Mouse (Mus musculus): ENCODE measurements around the gene Stab2. TPM values are rescaled to one million over a fixed set of nuclear protein-coding genes. Genes with fewer than 3 reads are reported as not detected.

Gene Stab2
- polyA plus RNA-seq, 1 experiment from 2014 or later = 0.07 TPM

DNA sequence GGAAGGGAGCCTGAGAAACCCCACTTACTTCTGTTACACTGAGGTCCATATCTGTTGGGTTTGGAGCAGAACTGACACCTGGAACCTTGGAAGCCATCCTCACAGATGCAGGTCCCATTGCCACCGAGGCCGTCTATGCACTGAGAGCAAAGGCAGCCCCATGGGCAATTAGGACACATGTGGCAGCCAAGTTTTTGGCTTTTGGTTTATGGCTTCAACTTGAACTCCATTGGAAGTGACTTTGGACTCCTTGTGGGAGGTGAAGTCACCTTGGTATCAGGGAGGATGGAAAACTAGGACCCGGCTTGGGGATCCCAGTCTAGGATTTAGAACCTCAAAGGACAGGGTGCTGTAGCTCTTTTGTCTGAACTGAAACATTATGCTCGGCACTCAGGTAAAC lies 67.2 kb downstream of the Stab2 start:
- ATAC-seq (ENCODE audit: low FRiP score, low TSS enrichment) (no peak), DNase-seq (no peak)
- Histone ChIP-seq H3K4me2 (ENCODE audit: low read length) (no peak overlapping the region), H3K4me1 (ENCODE audit: control insufficient read depth, insufficient read depth, low read length) (no peaks in the 10 kb centered on the region), H3K27ac (replicated peaks; ENCODE audit: low read depth, low read length) (no peak overlapping the region), H3K27me3 (ENCODE audit: control insufficient read depth, insufficient read depth, low read length) (no peaks in the 10 kb centered on the region), H3K36me3 (ENCODE audit: control insufficient read depth, insufficient read depth, low read length) (no peaks in the 10 kb centered on the region), H3K4me3 (replicated peaks; ENCODE audit: low read depth, low read length) (no peak overlapping the region), H3K9me3 (ENCODE audit: control insufficient read depth, low read length) (no peaks in the 10 kb centered on the region), H3K9ac (replicated peaks; ENCODE audit: low read length) (no peak overlapping the region)
- WGBS = 93% methylated on average over 4 of the region's 4 CpGs

DNA sequence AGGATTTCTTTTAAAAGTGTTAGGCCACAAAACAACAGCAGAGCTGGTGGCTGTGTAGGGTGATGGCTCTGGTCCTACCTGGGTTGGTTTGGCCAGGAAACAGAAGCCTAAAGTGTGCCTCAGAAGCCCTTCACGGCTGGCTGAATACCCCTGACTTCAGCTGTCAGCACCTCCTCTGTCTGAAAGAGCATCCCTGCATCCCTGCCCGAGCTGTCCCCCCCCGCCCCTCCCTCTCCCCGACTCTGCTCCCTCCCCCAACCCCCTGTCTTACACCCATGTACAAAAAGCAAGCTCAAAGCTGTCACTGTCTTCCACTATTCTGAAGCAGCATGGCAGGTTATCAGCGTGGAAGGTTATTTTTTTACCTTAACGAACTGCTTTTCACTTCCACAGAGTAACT lies 73.4 kb downstream of the Stab2 start:
- no peak for DNase-seq

DNA sequence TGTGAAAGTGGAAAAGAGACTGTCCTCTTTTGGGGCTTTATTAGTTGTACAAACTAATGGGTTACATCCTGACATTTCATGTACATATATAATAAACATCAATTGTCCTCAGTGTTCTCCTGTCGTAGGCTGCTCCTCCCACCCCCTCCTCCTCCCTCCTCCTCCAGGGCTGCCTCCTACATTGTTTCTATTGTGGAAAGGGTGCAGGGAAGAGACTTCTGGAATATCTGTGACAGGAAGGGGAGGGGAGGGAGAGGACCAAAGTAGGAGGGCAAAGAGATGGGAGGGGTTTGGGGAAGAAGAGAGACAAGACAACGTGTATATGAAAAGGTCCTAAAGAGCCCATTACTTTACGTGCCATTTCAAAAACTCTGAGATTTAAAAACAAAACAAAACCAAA lies 73.9 kb downstream of the Stab2 start:
- Histone ChIP-seq H3K9ac (replicated peaks; ENCODE audit: low read length) (no peak overlapping the region), H3K27ac (replicated peaks; ENCODE audit: low read depth, low read length) (no peak overlapping the region), H3K36me3 (ENCODE audit: control insufficient read depth, insufficient read depth, low read length) (no peaks in the 10 kb centered on the region), H3K9me3 (ENCODE audit: control insufficient read depth, low read length) (no peaks in the 10 kb centered on the region), H3K27me3 (ENCODE audit: control insufficient read depth, insufficient read depth, low read length) (no peaks in the 10 kb centered on the region), H3K4me3 (replicated peaks; ENCODE audit: low read depth, low read length) (no peak overlapping the region), H3K4me2 (ENCODE audit: low read length) (no peak overlapping the region), H3K4me1 (ENCODE audit: control insufficient read depth, insufficient read depth, low read length) (peaks cover 5% of the 10 kb centered on the region)
- ATAC-seq (ENCODE audit: low FRiP score, low TSS enrichment) (no peak), DNase-seq (no peak)
- 21% methylated on average over 3 of the region's 3 CpGs for WGBS

More for the DNA sequence above, 73.4 kb downstream of the Stab2 start:
- peaks cover 5% of the 10 kb centered on the region for H3K4me1 ChIP-seq (ENCODE audit: control insufficient read depth, insufficient read depth, low read length)
- H3K27me3 ChIP-seq (ENCODE audit: control insufficient read depth, insufficient read depth, low read length) = no peaks in the 10 kb centered on the region
- no peak overlapping the region for H3K9ac ChIP-seq (replicated peaks; ENCODE audit: low read length)
- no peaks in the 10 kb centered on the region for H3K36me3 ChIP-seq (ENCODE audit: control insufficient read depth, insufficient read depth, low read length)
- H3K9me3 ChIP-seq (ENCODE audit: control insufficient read depth, low read length) = no peaks in the 10 kb centered on the region
- ATAC-seq (ENCODE audit: low FRiP score, low TSS enrichment) = no peak
- no peak overlapping the region for H3K4me3 ChIP-seq (replicated peaks; ENCODE audit: low read depth, low read length)
- no peak overlapping the region for H3K4me2 ChIP-seq (ENCODE audit: low read length)
- no peak overlapping the region for H3K27ac ChIP-seq (replicated peaks; ENCODE audit: low read depth, low read length)
- 30% methylated on average over 6 of the region's 6 CpGs for WGBS

DNA sequence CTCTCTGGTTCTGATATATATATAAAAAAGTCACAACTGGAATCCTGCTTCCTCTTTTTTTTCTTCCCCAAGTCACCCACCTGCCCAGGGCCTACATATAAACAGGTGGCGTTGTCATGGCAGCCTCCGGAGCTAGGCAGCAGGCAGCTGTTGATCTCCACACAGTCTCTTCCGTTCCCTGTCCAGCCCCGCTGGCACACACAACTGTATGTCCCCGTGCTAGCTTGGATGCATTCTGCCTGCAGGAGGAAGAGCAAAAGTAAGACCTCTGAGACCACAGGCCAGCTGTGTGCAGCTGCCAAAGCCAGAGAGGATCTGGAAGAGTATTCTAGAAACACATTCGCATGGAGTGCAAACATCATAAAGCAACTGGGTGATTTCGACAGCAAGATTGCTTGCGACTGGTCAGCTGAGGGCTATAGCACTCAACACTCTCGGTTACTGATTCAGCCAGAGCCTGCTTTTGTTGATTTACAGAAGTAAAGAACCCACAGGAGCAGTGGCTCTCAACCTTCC lies 74.6 kb downstream of the Stab2 start:
- Histone ChIP-seq H3K9ac (replicated peaks; ENCODE audit: low read length) (no peak overlapping the region), H3K36me3 (ENCODE audit: control insufficient read depth, insufficient read depth, low read length) (no peaks in the 10 kb centered on the region), H3K4me3 (replicated peaks; ENCODE audit: low read depth, low read length) (no peak overlapping the region), H3K27ac (replicated peaks; ENCODE audit: low read depth, low read length) (no peak overlapping the region), H3K27me3 (ENCODE audit: control insufficient read depth, insufficient read depth, low read length) (no peaks in the 10 kb centered on the region), H3K4me1 (ENCODE audit: control insufficient read depth, insufficient read depth, low read length) (peaks cover 5% of the 10 kb centered on the region), H3K4me2 (ENCODE audit: low read length) (no peak overlapping the region), H3K9me3 (ENCODE audit: control insufficient read depth, low read length) (no peaks in the 10 kb centered on the region)
- 79% methylated on average over 9 of the region's 9 CpGs for WGBS
- DNase-seq (no peak), ATAC-seq (ENCODE audit: low FRiP score, low TSS enrichment) (no peak)

DNA sequence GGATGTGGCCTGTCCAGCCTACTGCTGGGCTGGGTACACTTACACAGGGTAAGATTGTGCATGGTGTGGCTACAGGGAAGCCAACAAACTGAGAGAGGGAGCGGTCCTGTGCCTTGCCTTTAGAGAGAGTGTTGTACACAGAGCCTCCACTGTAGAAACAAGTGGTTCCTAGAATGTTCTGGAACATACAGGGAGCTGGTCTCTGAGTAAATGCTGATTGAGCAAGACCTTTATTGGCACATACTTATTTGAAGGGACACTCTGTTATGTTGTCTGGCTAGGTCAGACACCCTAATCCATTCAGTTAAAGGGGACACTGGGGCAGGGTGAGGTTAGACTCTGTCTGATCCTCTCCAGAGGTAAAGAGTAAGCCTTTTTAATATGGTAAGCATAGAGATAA lies 84.2 kb downstream of the Stab2 start:
- Histone ChIP-seq H3K27ac (replicated peaks; ENCODE audit: low read depth, low read length) (no peak overlapping the region), H3K9ac (replicated peaks; ENCODE audit: low read length) (no peak overlapping the region), H3K4me3 (replicated peaks; ENCODE audit: low read depth, low read length) (no peak overlapping the region), H3K4me1 (ENCODE audit: control insufficient read depth, insufficient read depth, low read length) (no peaks in the 10 kb centered on the region), H3K9me3 (ENCODE audit: control insufficient read depth, low read length) (no peaks in the 10 kb centered on the region), H3K36me3 (ENCODE audit: control insufficient read depth, insufficient read depth, low read length) (no peaks in the 10 kb centered on the region), H3K4me2 (ENCODE audit: low read length) (no peak overlapping the region), H3K27me3 (ENCODE audit: control insufficient read depth, insufficient read depth, low read length) (no peaks in the 10 kb centered on the region)
- 97% methylated on average over 1 of the region's 1 CpGs for WGBS
- DNase-seq = no peak
- no peak for ATAC-seq (ENCODE audit: low FRiP score, low TSS enrichment)

DNA sequence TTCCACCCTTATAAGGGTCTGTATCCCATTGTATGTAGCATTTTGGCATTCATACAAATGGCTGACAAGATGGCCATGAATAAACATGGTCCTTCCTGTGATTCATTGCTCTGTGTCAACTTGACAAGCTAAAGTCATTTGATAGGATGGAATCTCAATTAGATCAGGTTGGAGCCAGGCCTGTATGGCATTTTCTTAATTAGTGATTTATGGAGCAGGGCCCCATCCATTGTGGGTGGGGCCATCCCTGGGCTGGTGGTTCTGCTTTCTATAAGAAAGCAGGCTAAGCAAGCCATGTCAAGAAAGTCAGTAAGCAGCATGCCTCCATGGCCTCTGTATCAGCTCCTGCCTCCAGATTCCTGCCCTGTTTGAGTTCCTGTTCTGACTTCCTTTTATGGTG lies 92.2 kb downstream of the Stab2 start:
- DNase-seq (no peak), ATAC-seq (ENCODE audit: low FRiP score, low TSS enrichment) (no peak)
- Histone ChIP-seq H3K4me1 (ENCODE audit: control insufficient read depth, insufficient read depth, low read length) (no peaks in the 10 kb centered on the region), H3K9me3 (ENCODE audit: control insufficient read depth, low read length) (no peaks in the 10 kb centered on the region), H3K27ac (replicated peaks; ENCODE audit: low read depth, low read length) (no peak overlapping the region), H3K27me3 (ENCODE audit: control insufficient read depth, insufficient read depth, low read length) (no peaks in the 10 kb centered on the region), H3K4me2 (ENCODE audit: low read length) (no peak overlapping the region), H3K4me3 (replicated peaks; ENCODE audit: low read depth, low read length) (no peak overlapping the region), H3K9ac (replicated peaks; ENCODE audit: low read length) (no peak overlapping the region), H3K36me3 (ENCODE audit: control insufficient read depth, insufficient read depth, low read length) (no peaks in the 10 kb centered on the region)

DNA sequence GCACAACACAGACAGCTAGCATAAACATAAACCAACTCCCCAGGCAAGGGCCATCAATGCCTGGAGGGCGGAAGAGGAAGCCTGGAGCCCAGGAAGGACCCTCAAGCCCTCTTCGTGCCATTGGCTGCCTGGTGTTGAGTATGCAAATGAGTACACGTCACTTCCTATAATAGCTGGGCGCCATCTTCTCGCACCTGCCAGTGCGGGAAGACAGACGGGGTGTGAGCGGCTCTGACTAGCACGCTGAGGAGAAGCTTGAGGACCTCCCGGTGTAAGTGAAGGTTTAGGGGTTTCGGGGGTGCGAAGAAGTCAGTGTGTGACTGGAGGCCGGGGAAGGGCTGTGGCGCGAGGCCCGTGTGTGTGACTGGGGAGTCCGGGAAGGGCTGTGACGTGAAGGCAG lies 99.3 kb downstream of the Stab2 start:
- Histone ChIP-seq H3K4me3 (replicated peaks; ENCODE audit: low read depth, low read length) (no peak overlapping the region), H3K27ac (replicated peaks; ENCODE audit: low read depth, low read length) (no peak overlapping the region), H3K9me3 (ENCODE audit: control insufficient read depth, low read length) (no peaks in the 10 kb centered on the region), H3K4me2 (ENCODE audit: low read length) (no peak overlapping the region), H3K27me3 (ENCODE audit: control insufficient read depth, insufficient read depth, low read length) (no peaks in the 10 kb centered on the region), H3K9ac (replicated peaks; ENCODE audit: low read length) (no peak overlapping the region), H3K36me3 (ENCODE audit: control insufficient read depth, insufficient read depth, low read length) (no peaks in the 10 kb centered on the region), H3K4me1 (ENCODE audit: control insufficient read depth, insufficient read depth, low read length) (no peaks in the 10 kb centered on the region)
- no peak for DNase-seq
- ATAC-seq (ENCODE audit: low FRiP score, low TSS enrichment) = no peak
- 96% methylated on average over 18 of the region's 18 CpGs for WGBS

DNA sequence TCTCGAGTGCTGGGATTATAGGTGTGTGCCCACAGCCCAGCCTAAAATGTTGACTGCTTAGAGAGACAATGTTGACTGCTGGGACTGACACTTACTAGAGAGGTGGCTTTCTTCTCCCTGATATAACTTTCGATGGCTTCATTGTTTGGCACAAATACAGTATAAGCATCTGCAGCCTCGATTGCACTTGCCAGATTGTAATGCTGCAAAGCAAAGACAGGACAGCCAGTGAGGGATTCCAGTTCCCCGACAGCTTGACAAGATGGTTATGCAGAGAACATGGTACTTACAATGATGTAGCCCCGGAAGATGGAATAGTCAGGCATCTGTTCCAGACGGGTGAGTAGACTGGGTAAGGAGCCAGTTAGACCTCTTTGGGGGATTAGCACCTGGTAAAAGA lies 100.8 kb downstream of the Stab2 start:
- Histone ChIP-seq H3K4me1 (ENCODE audit: control insufficient read depth, insufficient read depth, low read length) (no peaks in the 10 kb centered on the region), H3K4me3 (replicated peaks; ENCODE audit: low read depth, low read length) (no peak overlapping the region), H3K27me3 (ENCODE audit: control insufficient read depth, insufficient read depth, low read length) (no peaks in the 10 kb centered on the region), H3K4me2 (ENCODE audit: low read length) (no peak overlapping the region), H3K27ac (replicated peaks; ENCODE audit: low read depth, low read length) (no peak overlapping the region), H3K9ac (replicated peaks; ENCODE audit: low read length) (no peak overlapping the region), H3K36me3 (ENCODE audit: control insufficient read depth, insufficient read depth, low read length) (no peaks in the 10 kb centered on the region), H3K9me3 (ENCODE audit: control insufficient read depth, low read length) (no peaks in the 10 kb centered on the region)
- no peak for ATAC-seq (ENCODE audit: low FRiP score, low TSS enrichment)
- no peak for DNase-seq
- WGBS = 74% methylated on average over 6 of the region's 6 CpGs

DNA sequence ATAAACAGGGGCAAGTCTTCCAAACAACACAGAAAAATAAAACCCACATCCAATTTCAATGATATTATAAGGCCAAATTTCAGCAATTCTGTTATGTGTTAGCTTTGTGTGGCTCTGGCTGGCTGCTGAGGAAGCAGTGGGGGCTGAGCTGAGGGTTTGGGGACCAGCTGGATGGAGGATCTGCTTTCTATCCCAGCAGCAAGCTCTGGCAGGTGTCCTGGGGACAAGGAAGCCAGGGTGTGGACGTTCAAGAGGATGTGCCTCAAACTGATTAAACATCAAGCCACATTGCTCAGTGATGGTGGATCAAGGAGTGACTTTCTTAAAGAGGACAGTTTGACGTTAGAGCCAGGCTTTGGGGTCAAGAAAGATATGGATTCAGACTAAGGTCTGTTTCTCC lies 112.3 kb downstream of the Stab2 start:
- no peaks in the 10 kb centered on the region for H3K27me3 ChIP-seq (ENCODE audit: control insufficient read depth, insufficient read depth, low read length)
- no peaks in the 10 kb centered on the region for H3K36me3 ChIP-seq (ENCODE audit: control insufficient read depth, insufficient read depth, low read length)
- no peak overlapping the region for H3K27ac ChIP-seq (replicated peaks; ENCODE audit: low read depth, low read length)
- ATAC-seq (ENCODE audit: low FRiP score, low TSS enrichment) (no peak), DNase-seq (no peak)
- H3K9ac ChIP-seq (replicated peaks; ENCODE audit: low read length) = no peak overlapping the region
- WGBS = 71% methylated on average over 2 of the region's 2 CpGs
- H3K4me1 ChIP-seq (ENCODE audit: control insufficient read depth, insufficient read depth, low read length) = no peaks in the 10 kb centered on the region
- no peak overlapping the region for H3K4me2 ChIP-seq (ENCODE audit: low read length)
- H3K4me3 ChIP-seq (replicated peaks; ENCODE audit: low read depth, low read length) = no peak overlapping the region
- no peaks in the 10 kb centered on the region for H3K9me3 ChIP-seq (ENCODE audit: control insufficient read depth, low read length)
